Mouse (Mus musculus) olfactory bulb, adult 2 months (tissue): Measurements from ENCODE around the gene Adra2b.

Experiments used
- CTCF ChIP-seq: fragments of 200-500 bp; IDR thresholded peaks from 2 replicates; pipeline ENCODE4 v1.5.1; 2012; ENCODE audit warnings: low read depth, mild to moderate bottlenecking, low read length, moderate library complexity; ENCODE audit not compliant: insufficient read depth
- POLR2A ChIP-seq: fragments of 200-500 bp; IDR thresholded peaks from 2 replicates; pipeline ENCODE4 v1.6.1; 2012; ENCODE audit warnings: mild to moderate bottlenecking, low read depth, low read length, moderate library complexity; ENCODE audit not compliant: insufficient read depth

GRCm38 (mm10) chr2:127332807-127333570 lies 30.0 kb upstream of the Adra2b start:
- TF ChIP-seq POLR2A (no peak), CTCF (no peak)
